Mouse (Mus musculus) right cerebral cortex, postnatal 14 days (tissue): ENCODE results near the gene Apex1.
"Not testable (repeated sequence)": the region's sequence is repeated elsewhere in the genome, so short reads cannot be mapped to it uniquely, and the experiment has no call there.

Experiments
- DNase-seq: peaks from one replicate; pipeline ENCODE4 v3.0.0; 2022

The Apex1 gene

GRCm38 (mm10) chr14:50929951-50930350 is 5.2 kb downstream of the Apex1 start:
- no peak for DNase-seq

GRCm38 (mm10) chr14:50930377-50930753 is 5.6 kb downstream of the Apex1 start:
- peak; percentile 42 for DNase-seq

GRCm38 (mm10) chr14:50930754-50931492 is 6.2 kb downstream of the Apex1 start, which contains the start of the genes Pip4p1 and Pnp:
Pip4p1 (minus strand) TSS chr14:50930856.
Pnp (plus strand) TSS chr14:50931082.
- DNase-seq, result peak; percentile 98

- no peak for DNase-seq
Observed at GRCm38 (mm10) chr14:50931493-50932020, 6.8 kb downstream of the Apex1 start.

- no peak for DNase-seq
Observed at GRCm38 (mm10) chr14:50936649-50937048, 11.9 kb downstream of the Apex1 start.

GRCm38 (mm10) chr14:50938119-50938908 is 13.5 kb downstream of the Apex1 start:
- no peak for DNase-seq

GRCm38 (mm10) chr14:50938940-50939339 is 14.2 kb downstream of the Apex1 start:
- no peak for DNase-seq

- DNase-seq, result peak; percentile 84
Observed at GRCm38 (mm10) chr14:50943932-50944667, 19.3 kb downstream of the Apex1 start, which contains the start of gene Gm49342. Gm49342 (plus strand) TSS chr14:50944517.

GRCm38 (mm10) chr14:50944668-50945033 is 19.9 kb downstream of the Apex1 start:
- DNase-seq, result not testable (repeated sequence)

- not testable (repeated sequence) for DNase-seq
Observed at GRCm38 (mm10) chr14:50945081-50945480, 20.3 kb downstream of the Apex1 start.

- not testable (repeated sequence) for DNase-seq
Observed at GRCm38 (mm10) chr14:50945526-50945925, 20.8 kb downstream of the Apex1 start.

- no peak for DNase-seq
Observed at GRCm38 (mm10) chr14:50955487-50955886, 30.7 kb downstream of the Apex1 start.

- peak; percentile 57 for DNase-seq
Observed at GRCm38 (mm10) chr14:50955942-50956508, 31.3 kb downstream of the Apex1 start, which contains the start of gene Pnp2. Pnp2 (plus strand) TSS chr14:50955992.

GRCm38 (mm10) chr14:50956724-50957123 is 32.0 kb downstream of the Apex1 start:
- not testable (repeated sequence) for DNase-seq

- DNase-seq, result not testable (repeated sequence)
Observed at GRCm38 (mm10) chr14:50957146-50957545, 32.4 kb downstream of the Apex1 start.

GRCm38 (mm10) chr14:50958289-50958995 is 33.7 kb downstream of the Apex1 start:
- not testable (repeated sequence) for DNase-seq

GRCm38 (mm10) chr14:50968216-50968980 is 43.6 kb downstream of the Apex1 start:
- DNase-seq, result no peak

- DNase-seq, result no peak
Observed at GRCm38 (mm10) chr14:50969041-50969440, 44.3 kb downstream of the Apex1 start.

- peak; percentile 17 for DNase-seq
Observed at GRCm38 (mm10) chr14:50969558-50970544, 45.1 kb downstream of the Apex1 start.

GRCm38 (mm10) chr14:50970822-50971221 is 46.1 kb downstream of the Apex1 start:
- DNase-seq, result no peak
